Mouse (Mus musculus) bone marrow, adult 2 months (tissue): ENCODE results near the gene Vwa8.

ENCODE experiments used
- CTCF ChIP-seq: fragments of 200-500 bp; IDR thresholded peaks from 2 replicates; pipeline ENCODE4 v1.5.1; 2011; ENCODE audit warnings: low read length, control low read depth; ENCODE audit not compliant: control insufficient read depth, insufficient read depth
- POLR2A ChIP-seq: fragments of 200-500 bp; IDR thresholded peaks from 2 replicates; pipeline ENCODE4 v1.6.1; 2011; ENCODE audit warnings: low read depth, mild to moderate bottlenecking, control low read depth, low read length, borderline replicate concordance; ENCODE audit not compliant: control insufficient read depth

GRCm38 (mm10) chr14:79109375-79109774 is 260.5 kb downstream of the Vwa8 start:
- no peak for TF ChIP-seq POLR2A
- no peak for TF ChIP-seq CTCF
